Mouse (Mus musculus) left cerebral cortex, postnatal 4 days (tissue): ENCODE measurements around the gene Krt18. TPM values are rescaled to one million over a fixed set of nuclear protein-coding genes. Genes with fewer than 3 reads are reported as not detected.

ENCODE experiments used
- DNase-seq: peaks from one replicate; pipeline ENCODE4 v3.0.0-alpha.2; 2022
- intact Hi-C: fragments of 180-260 bp; cut with DNase I; formaldehyde crosslinking; loops from one replicate; pipeline ENCODE4 v1.15.1; 2025
- total RNA-seq, 2 experiments: library from RNA; stranded (reverse); gene quantifications; 2 replicates each; pipeline ENCODE4 v1.2.3; 2021

Gene Krt18
- total RNA-seq, 2 experiments from 2014 or later = 0.26 to 0.64 TPM

DNA sequence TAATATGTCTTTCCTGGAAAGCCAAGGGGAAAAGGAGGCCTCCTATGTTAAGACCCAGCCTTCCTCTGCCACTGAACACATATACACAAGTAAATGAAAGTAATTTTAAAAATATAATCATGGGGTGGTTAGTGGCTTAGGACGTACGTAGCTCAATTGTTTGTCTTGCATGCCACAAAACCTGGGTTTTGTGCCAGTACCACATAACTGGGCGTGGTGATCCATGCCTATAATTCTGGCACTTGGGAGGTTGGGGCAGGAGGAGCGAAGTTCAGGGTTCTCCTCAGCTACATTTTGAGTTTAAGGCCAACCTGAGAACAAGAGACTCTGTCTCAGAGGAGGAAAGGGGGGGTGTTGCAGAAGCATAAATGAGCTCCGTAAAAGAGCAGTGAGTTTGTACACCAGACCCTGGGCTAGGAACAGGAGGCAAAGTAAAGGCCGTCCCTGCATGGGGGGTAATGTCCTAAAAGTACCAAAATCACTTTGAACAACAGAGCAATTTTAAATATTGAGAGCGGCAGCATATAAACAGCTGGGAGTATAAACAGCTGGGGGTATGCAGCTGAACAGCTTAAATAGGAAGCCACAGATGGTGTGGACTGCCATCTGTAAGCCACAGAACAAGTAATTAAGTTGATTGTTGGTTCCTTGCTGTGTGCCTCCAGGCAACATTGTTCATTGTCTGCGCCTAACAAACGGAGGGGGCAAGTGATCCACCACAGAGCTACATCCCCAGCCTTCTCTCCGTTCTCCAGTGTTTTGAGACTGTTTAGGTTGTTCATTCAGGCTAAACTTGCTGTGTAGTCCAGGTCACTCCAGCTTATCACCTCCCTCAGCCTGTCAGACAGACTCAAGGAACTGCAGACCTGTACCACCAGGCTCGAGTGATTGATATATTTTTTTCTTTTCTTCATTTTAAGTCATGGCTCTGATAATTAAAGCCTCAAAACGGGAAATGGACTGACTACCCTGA, 20.6 kb upstream of the Krt18 start:
- no peak for DNase-seq
- intact Hi-C loops = no loop called here

DNA sequence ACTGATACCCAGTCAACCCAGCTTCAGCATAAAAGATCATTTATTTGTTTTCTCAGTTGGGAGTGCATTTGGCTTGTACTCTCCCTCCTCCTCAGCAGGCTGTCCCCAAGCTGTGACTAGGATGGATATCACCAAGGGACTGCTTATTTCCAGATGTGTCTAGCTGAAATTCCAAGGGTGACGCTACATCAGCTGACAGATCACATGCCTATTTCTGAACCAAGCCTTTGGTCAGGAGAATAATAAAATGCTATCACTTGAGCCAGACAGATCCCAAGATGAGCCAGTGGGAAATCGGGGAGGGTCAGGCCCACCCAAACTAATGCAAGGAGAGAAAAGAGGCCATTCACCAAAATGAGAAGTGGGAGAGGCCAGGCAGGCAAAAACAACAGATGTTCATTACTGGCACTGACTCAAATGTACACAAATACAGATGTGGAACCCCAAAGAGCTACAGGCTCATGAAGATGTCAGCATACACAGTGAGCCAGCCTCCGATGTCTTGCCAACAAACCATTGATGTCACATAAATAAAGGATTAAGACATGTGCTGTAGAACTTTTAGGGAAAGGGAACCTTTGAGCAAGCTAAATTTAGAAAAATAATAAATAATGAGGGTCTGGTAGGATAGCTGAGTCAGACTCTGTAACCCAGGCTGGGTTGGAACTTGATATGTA, 17.3 kb upstream of the Krt18 start:
- intact Hi-C loops = no loop called here
- DNase-seq = no peak

DNA sequence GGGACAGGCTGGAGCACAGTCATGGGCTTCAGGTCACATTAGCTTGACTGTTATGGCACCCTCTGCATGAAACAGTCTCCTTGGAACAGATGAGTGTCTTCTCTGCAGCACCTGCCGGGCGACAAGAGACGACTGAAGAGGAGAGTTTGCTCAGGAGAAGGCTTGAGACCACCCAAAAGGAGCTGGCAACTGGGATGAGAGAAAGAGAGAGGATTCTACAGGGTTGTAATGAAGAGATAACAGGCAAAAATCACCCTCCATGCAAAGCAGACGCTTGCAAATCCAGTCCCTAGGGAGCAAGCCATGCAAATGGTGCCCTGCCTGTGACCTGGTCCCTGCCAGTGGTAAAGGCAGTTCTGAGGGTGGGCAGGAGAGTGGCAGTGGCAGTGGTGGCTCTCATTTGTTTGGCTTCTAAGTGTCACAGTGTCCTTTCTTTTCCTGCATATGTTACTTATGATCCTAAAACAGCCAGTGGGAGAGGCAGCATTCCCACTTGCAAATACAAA, 15.7 kb upstream of the Krt18 start:
- no peak for DNase-seq
- intact Hi-C loops = no loop called here

DNA sequence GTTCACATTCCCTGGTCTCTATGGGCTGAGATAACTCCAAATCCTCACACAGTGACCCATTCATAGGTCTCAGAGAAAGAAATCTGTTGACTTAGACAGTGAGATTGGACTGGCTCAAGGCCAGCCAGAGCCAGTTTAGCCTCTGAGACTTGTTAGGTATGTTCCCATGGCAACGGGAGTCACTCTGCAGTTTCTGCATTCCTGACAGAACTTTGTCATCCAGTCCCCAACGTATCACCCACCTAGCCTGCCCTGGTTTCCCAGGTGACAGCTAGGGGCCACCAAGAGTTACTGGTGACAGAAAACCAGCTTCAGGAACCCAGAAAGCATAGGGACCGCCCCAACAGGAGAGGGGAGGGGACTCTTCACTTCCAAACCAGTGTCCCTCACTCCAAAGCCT, 14.3 kb upstream of the Krt18 start:
- intact Hi-C loops = no loop called here
- DNase-seq = no peak

DNA sequence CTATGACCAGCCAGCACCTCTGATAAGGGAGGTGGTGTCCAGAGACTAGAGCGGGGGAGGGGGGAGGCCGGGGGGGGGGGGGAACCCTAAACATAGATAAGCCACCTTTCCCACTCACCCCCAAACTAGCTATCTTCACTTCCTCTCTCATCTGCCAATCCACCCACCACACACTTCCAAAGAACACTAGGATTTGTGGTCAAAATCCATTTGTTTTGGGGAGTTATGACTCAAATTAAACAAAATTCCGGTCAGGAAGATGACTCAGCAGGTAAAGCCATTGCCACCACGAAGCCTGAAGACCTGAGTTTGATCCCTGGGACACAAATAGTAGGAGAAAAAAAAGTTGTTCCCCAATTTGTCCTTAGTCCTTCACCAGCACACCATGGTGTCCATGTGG, 13.1 kb upstream of the Krt18 start:
- no peak for DNase-seq
- intact Hi-C loops = no loop called here

DNA sequence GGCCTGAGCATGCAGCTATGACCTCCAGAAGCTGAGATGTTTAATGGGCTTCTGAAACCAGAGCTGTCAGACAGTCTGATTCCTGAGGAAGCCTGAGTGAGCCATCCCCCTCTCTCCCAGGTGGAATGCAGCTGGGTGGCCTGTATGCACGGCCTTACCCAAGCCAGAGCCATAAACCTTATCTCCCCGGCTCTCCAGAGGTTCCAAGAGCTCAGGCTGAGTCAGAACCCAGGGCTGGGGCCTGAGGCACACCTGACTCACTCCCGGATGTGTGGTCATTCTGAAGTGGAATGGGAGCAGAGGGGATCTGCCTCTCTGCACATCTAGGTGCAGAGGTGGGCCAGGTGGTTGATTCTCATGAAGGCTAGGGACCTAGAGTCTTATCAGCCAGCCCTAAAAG, 11.9 kb upstream of the Krt18 start:
- intact Hi-C loops = no loop called here
- DNase-seq = no peak

DNA sequence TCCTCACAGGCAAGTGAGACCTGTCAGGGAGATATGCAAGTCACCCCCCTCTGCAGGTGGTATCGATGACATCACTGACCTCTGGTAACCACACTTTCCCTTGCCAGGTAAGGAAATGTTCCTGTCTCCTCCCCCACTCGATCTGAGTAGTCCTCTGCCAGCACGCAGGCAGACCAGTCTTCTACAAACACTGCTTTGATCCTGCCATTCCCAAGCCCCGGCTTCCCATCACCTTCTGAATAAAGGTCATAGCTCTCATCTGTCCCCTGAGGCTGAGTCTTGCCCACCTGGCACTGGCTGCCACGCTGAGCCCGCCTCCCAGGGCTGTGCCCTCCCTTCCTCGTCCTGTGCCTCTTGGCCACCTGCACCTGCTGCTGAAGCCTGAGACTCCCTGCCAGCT, 11.2 kb upstream of the Krt18 start:
- DNase-seq = no peak
- intact Hi-C loops = no loop called here

DNA sequence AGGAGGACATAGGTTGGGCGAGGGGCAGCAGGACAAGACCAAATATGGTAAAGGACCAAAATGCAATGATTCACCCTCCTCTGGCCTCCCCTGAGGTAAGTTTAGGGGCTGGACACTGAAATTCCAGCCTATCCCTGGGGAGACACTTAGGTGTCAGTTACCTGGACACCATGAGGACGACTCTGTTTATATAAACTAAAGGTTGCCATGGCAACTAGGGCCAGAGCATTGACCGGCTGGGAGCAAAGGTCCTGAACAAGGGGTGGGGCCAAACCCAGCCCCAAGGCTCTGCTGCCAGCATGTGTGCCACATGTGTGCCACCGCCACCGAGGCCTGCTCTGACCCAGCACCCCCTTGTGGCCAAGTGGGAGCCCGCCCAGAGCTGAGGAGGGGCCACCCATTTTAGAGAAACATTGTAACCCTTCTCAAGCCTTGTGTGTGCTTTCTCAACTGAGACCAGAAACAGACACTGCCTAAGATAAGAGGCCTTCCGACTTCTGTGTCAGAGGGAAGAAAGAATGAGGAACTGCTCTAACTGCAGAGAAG, 10.0 kb upstream of the Krt18 start:
- intact Hi-C loops = no loop called here
- DNase-seq = no peak

DNA sequence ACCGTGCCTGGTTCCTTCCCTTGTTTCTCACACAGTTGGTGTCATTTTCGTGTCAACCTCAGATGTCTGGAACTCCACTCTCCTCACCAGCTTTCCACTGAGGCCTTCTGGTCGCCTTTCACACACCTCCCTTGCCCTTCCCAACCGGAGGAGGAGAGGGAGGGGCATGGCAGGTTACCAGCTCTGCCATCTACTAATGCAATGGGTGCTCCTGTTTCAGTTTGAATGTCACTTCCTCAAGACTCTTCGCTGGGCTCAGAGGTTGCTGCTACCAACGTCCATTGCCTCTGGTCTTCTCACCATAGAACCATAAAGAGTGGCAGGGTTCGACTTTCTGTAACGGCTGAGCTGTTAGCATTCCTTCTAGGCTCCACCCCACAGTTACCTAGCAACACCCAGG, 5.5 kb upstream of the Krt18 start:
- intact Hi-C loops = no loop called here
- DNase-seq = no peak

DNA sequence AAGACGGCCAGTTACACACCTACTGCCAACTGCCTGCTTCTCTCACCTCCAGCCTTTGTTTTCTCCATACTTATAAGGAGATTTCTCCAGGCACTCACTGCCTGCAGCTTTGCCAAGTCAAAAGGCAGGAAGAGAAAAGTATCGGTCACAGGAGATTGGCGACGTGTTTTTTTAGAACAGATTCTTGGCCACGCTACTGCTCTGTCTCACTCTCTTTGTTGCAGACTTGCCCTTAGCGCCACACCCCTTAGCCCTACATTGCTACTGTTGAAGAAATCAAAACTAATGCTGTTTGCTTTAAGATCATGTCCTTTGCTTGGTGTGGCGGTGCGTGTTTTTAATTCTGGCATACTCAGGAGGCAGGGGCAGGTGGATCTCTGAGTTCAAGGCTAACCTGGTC, 4.1 kb upstream of the Krt18 start:
- no peak for DNase-seq
- intact Hi-C loops = no loop called here

DNA sequence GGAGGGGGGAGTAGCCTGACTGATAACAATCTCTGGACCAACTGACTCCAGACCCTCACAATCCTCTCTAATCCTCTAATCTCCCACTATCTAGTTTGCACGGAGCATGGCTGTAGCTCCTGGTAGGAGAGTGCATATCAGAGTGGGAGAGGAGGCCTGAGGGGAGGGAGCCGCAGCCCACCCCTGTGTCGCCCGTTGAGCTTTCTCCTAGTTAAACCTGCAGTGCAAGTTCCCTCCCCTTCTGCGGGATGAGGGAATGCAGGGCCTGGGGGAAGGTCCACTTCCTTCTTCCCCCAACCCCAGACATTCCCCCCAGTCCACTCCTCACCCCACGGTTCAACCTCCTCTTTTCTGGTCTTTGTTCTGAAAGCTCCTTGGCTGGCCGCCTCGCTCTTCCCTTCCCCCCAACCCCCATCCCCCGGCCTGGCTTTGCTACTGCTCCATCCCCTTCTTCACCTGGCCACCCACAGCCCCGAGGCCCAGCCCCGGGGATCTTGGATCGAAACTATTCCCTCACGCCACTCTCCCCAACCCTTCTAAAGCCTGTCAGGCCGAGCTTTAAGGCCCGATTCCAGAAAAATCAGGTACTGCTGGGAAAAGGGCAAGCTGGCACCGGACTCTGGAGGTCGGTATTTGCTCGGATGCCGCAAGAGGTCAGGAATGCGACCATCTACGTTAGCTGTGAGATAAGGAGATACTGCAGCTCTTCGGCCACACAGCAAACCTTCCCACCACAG, 2.7 kb upstream of the Krt18 start:
- intact Hi-C loops = no loop called here
- no peak for DNase-seq

DNA sequence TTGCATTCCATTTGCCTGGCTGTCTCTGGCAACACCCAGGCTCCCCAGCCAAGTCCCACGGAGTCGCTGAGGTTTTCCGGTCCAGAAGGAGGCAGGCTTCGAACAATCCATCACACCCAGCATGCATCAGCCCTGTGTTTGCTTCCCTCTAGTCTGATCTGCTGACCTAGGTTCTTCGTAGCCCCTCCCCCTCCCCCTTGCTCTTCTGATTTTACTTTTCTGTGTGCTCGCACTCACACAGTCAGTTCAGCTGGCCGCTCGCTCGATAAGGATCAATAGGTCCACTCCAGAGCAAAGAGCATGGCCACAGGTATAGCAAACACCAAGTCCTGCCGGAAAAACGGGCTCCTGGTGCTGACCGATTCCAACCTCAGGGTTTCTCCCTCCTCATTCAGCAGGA, 1.6 kb upstream of the Krt18 start:
- intact Hi-C loops = no loop called here
- no peak for DNase-seq

DNA sequence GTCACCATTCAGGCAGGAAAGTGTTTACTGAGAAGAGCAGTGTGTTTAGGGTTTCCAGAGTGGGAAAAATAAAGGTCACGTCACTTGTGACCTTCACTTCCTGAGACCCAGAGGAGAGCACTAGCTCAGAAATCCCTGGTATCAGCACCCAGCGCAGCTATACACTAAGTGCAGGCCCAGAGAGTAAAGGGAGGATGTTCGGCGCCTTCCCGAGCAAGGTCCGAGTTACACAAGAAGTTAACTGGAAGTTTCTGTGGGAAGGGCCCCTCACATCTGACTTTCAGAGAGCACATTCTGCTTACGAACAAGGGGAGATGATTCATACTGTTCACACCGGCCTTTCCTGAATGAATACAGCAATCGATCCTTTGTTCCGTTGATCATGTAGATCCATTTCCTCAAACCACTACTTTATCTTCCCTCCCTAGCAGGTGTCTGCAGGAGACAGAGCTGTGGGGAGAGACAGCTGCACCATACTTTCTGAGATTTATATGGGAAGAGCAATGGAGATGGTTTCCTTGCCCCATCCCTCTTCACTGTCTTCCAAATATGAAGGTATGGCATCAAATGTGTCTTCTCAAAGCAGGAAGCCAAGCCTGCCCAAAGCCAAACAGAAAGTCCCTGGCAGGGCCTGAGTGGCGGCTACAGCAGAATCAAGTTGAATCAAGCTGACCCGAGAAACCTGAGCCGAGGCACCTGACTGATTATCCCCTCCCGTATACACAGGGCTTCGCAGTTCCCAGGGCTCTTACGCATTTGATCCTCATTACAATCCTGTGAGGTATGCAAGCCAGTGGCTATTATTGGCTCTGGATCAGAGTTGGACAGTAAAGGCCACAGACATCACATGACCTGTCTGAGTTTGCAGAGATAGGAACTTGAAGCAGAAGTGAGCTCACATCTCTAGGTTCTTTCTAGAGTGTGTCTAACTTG, 6.4 kb downstream of the Krt18 start:
- intact Hi-C loops = no loop called here

DNA sequence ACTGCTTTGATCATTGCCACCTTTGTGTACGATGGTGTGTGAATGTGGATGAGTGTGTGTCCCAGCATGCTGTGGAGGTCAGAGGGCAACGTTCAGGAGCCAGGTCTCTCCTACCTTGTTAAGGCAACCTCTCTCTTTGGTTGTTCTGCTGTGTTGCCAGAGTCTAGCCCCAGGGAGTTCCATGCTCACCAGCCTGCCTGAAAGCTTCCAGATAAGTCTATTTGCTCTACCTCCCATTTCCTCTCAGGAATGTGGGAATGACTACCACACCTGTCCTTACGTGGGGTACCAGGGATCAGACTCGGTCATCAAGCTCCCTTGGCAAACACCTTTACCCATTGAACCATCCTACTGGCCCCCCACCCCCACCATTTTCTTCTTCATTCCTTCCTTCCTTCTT, 12.3 kb downstream of the Krt18 start:
- intact Hi-C loops = no loop called here
- no peak for DNase-seq

More for the DNA sequence above, 6.4 kb downstream of the Krt18 start:
- no peak for DNase-seq

DNA sequence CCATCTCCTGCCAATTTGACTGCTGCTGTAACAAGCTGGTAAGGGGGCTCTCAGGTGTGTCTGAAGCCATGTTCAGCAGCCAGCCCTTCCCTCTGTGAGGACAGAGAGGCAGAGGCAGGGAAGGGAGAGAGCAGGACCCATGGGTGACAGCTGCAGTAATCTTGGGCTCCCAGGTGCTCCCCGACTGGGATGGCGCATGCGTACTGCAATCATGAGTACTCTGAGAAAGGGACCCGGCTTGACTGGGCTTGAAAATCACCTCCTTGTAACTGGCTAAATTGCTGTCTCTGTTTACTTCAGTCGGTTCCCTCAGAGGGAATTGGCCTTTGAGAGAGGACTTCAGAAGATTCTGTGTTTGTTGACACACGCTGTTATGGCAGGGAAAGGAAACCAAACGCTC, 14.0 kb downstream of the Krt18 start:
- DNase-seq = no peak
- intact Hi-C loops = no loop called here

DNA sequence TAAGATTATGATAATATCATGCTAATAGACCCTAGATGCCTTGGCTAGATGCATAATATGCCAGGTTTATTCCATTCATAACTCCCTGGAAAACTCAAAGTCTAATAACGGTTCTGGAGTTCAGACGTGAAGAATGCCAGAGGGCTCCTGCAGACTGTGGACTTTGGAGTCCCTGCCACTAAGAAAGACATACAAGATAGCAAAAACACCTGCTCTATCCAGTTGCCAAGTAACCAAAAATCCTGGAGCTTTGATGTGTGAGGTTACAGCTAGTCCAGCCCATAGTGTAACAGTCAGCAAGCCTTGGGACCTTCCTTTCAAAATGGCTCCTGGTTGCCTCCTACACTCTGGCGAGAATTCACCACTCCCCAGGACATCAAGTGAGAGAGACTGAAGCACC, 16.8 kb downstream of the Krt18 start:
- DNase-seq = no peak
- intact Hi-C loops = no loop called here

DNA sequence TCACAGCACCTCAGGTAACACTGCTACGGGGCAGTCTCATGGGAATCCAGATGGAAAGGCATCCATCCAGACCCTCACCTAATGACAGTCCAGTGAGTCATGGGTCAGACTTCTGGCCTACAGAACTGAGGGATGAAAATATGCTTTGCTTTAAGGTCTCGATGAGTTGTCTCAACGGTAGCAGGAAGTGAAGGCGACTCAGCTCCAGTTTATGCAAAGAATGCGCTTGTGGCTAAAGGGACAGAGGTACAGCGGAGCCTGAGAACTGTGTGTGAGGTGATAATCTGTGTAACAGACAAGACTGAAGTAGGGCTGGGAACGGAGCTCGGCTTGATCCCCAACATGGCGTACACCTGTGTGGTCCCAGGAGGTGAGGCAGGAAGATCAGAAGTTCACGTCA, 17.7 kb downstream of the Krt18 start:
- intact Hi-C loops = no loop called here
- DNase-seq = no peak

DNA sequence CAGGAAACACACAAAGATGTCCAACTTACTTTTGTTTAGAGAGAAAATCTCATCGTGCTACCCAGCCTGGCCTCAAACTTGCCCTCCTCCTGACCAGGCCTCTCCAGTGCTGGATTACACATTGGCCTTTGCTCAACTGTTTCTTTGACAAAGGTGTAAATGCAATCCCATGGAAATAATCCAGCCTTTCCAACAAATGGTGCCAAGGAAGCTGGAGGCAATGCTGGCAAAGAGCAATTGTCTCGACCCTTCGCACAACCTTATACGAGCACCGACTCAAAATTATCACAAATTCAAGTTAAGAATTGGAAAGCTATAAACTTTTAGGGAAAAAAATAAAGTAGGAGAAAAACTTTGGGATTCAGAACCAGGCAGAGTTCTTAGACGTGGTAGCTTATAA, 20.0 kb downstream of the Krt18 start:
- no peak for DNase-seq
- intact Hi-C loops = no loop called here

DNA sequence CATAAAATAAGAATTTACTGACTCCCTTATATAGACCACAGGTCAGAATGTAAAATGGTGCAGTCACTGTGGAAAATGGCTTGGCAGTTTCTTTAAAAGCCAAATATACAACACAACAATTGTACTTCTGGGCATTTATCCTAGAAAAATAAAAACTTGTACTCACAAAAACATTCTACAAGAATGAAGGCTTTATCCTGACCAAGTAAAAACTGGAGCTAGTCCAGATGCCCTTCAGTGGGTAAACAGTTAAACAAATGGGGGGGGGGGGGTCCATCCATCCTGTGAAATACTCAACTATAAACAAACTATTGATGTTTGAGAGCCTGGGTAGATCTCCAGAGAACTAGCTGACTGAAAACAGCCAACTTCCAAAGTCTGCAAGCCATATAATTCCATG, 21.9 kb downstream of the Krt18 start:
- intact Hi-C loops = no loop called here
- no peak for DNase-seq
